Comparison of ENCODE assay signal across 30 mouse cellular contexts in genomic region chr8:121093496-121093895, GRCm38 (mm10). TPM values are rescaled to one million over a fixed set of nuclear protein-coding genes. Genes with fewer than 3 reads are reported as not detected.
"Had no signal": no experiment of that assay in that cellular context is flagged by ENCODE, and none has a peak within 500 bp of the region (broad histone marks: within the 10 kb centered on the region; RNA-seq: fewer than 3 reads in every experiment).

No protein-coding gene starts in this region.

- H3K9me3 ChIP-seq: forebrain, embryonic 15.5 days; heart, embryonic 13.5 days; heart, embryonic 15.5 days; intestine, embryonic 15.5 days; kidney, embryonic 15.5 days; limb, embryonic 13.5 days had no signal

- DNase-seq: forebrain, postnatal 0 days; gastrocnemius, postnatal 14 days; gastrocnemius, postnatal 36 days; heart, adult 11 months; heart, adult 2 months; heart, postnatal 14 days; heart, postnatal 36 days; kidney, adult 11 months; kidney, adult 2 months; kidney, adult 9 months; kidney, postnatal 14 days; kidney, postnatal 36 days; layer of hippocampus, adult 9-11 months; layer of hippocampus, postnatal 36 days; left cerebral cortex, postnatal 4 days; liver had no signal

- H3K9ac ChIP-seq: forebrain, embryonic 15.5 days; forebrain, postnatal 0 days; heart, embryonic 13.5 days; heart, embryonic 15.5 days; hindbrain, embryonic 14.5 days; intestine, embryonic 15.5 days; kidney, embryonic 15.5 days; limb, embryonic 13.5 days had no signal

- H3K4me2 ChIP-seq: forebrain, embryonic 15.5 days; heart, embryonic 11.5 days; heart, embryonic 13.5 days; heart, embryonic 15.5 days; hindbrain, embryonic 14.5 days; intestine, embryonic 15.5 days; kidney, embryonic 15.5 days; limb, embryonic 13.5 days; liver, embryonic 11.5 days had no signal

- H3K4me3 ChIP-seq: forebrain, embryonic 15.5 days; heart, adult 2 months; heart, embryonic 13.5 days; heart, embryonic 15.5 days; intestine, embryonic 15.5 days; kidney, embryonic 15.5 days; limb, embryonic 13.5 days had no signal

- H3K4me1 ChIP-seq: forebrain, embryonic 15.5 days had no signal

- H3K27ac ChIP-seq: forebrain, embryonic 15.5 days; heart, adult 2 months; heart, embryonic 13.5 days; heart, embryonic 15.5 days; hindbrain, embryonic 14.5 days; intestine, embryonic 15.5 days; kidney, embryonic 15.5 days; kidney, postnatal 0 days; limb, embryonic 13.5 days had no signal

RNA-seq across cellular contexts. Expression of gene Foxf1, which starts 9.3 kb away (rescaled TPM):
- total RNA-seq: gastrocnemius, postnatal 36 days; hematopoietic stem cell, adult 5-6 weeks had no signal

RNA-seq across cellular contexts. Expression of gene Foxc2, which starts 22.5 kb away (rescaled TPM):
- total RNA-seq: hematopoietic stem cell, adult 5-6 weeks had no signal

RNA-seq across cellular contexts. Expression of gene Foxl1, which starts 34.2 kb away (rescaled TPM):
- total RNA-seq: gastrocnemius, adult 18-20 months; gastrocnemius, postnatal 36 days; hematopoietic stem cell, adult 5-6 weeks; layer of hippocampus, adult 18-20 months; layer of hippocampus, postnatal 14 days; layer of hippocampus, postnatal 36 days had no signal
- polyA plus RNA-seq: forebrain, postnatal 0 days had no signal
